Mouse (Mus musculus) CH12.LX (cell line): Measurements from ENCODE around the gene Slc5a1.

Experiments used
- CTCF ChIP-seq, 2 experiments: IDR thresholded peaks in 1 of 2; conservative IDR thresholded peaks in 1 of 2; 2 replicates each; pipeline ENCODE4 v1.5.1; 2011 to 2012; ENCODE audit warnings: low read depth in 2 of 2, low read length in 2 of 2, improper control_type of control experiment in 1 of 2, inconsistent platforms in 1 of 2, mild to moderate bottlenecking in 1 of 2, moderate library complexity in 1 of 2
- HCFC1 ChIP-seq: IDR thresholded peaks from 2 replicates; pipeline ENCODE4 v1.6.1; 2012; ENCODE audit warnings: low read depth, mild to moderate bottlenecking, inconsistent platforms, low read length, improper control_type of control experiment
- MAX ChIP-seq: IDR thresholded peaks from 2 replicates; pipeline ENCODE4 v1.6.1; 2011; ENCODE audit warnings: low read length, improper control_type of control experiment
- MAZ ChIP-seq: IDR thresholded peaks from 2 replicates; pipeline ENCODE4 v1.6.1; 2012; ENCODE audit warnings: low read depth, mild to moderate bottlenecking, inconsistent platforms, low read length, improper control_type of control experiment, moderate library complexity
- MYC ChIP-seq: IDR thresholded peaks from 2 replicates; pipeline ENCODE4 v1.6.1; 2011; ENCODE audit warnings: low read depth, mild to moderate bottlenecking, improper control_type of control experiment, low read length
- POLR2A ChIP-seq: IDR thresholded peaks from 2 replicates; pipeline ENCODE4 v1.6.1; 2011; ENCODE audit warnings: low read depth, mild to moderate bottlenecking, improper control_type of control experiment, low read length
- POLR2AphosphoS2 ChIP-seq: IDR thresholded peaks from 2 replicates; pipeline ENCODE4 v1.6.1; 2011; ENCODE audit warnings: low read depth, low read length, improper control_type of control experiment
- RAD21 ChIP-seq: IDR thresholded peaks from 2 replicates; pipeline ENCODE4 v1.6.1; 2011; ENCODE audit warnings: low read depth, mild to moderate bottlenecking, low read length, improper control_type of control experiment, moderate library complexity
- ZC3H11A ChIP-seq: IDR thresholded peaks from 2 replicates; pipeline ENCODE4 v1.6.1; 2012; ENCODE audit warnings: low read depth, mild to moderate bottlenecking, inconsistent platforms, low read length, improper control_type of control experiment
- ZMIZ1 ChIP-seq: IDR thresholded peaks from 2 replicates; pipeline ENCODE4 v1.6.1; 2012; ENCODE audit warnings: low read depth, mild to moderate bottlenecking, inconsistent platforms, low read length, improper control_type of control experiment
- ZNF384 ChIP-seq: IDR thresholded peaks from 2 replicates; pipeline ENCODE4 v1.6.1; 2012; ENCODE audit warnings: low read depth, low read length, improper control_type of control experiment, inconsistent platforms

DNA sequence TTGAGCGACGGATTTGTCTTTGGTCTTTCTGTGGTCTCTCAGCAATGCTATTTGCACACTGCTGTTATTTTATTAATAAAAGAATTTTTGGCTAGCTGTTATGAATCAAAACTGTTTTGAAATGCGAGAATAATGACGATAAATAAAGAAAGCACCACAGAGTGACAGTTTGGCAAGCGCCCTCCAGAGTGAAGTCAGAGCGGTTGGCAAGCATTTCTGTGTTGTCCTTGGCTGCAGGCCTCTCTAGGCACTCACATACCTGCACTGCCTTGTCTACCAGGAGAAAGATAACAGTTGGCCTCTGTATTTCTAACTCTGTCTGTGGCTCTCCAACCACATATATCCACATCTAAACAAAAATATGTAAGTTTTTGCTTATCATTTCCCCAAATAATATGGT lies 43.7 kb downstream of the Slc5a1 start:
- TF ChIP-seq MAX (no peak), CTCF (conservative IDR thresholded peaks at IDR 0.05 in 1 of 2, IDR thresholded peaks at IDR 0.05 in 1 of 2; ENCODE audit: low read depth in 2 of 2, low read length in 2 of 2) (no peak), ZC3H11A (no peak), HCFC1 (no peak), RAD21 (no peak), POLR2AphosphoS2 (no peak), MYC (no peak), ZMIZ1 (no peak), MAZ (no peak), POLR2A (no peak), ZNF384 (no peak)
